Mouse (Mus musculus) midbrain, embryonic 14.5 days (tissue): Measurements from ENCODE around the gene Krtap31-2. TPM values are rescaled to one million over a fixed set of nuclear protein-coding genes. Genes with fewer than 3 reads are reported as not detected.

Experiments used
- ATAC-seq: fragments of 200-750 bp; cut with Nextera tagmentation; 2 replicates; pipeline ENCODE4 v1.8.0; 2017; ENCODE audit warnings: moderate number of reproducible peaks, moderate library complexity; ENCODE audit not compliant: low FRiP score, low TSS enrichment
- DNase-seq: peaks from one replicate; pipeline ENCODE4 v3.0.0-alpha.2; 2015
- H3K27ac ChIP-seq: fragments of 300-500 bp; sonication (generic); replicated peaks from 2 replicates; pipeline ENCODE4 v1.5.1; 2014; ENCODE audit warnings: mild to moderate bottlenecking, low read depth, low read length, moderate library complexity
- H3K27me3 ChIP-seq: fragments of 300-500 bp; sonication (generic); 2 replicates; pipeline ENCODE4 v1.6.1; 2014; ENCODE audit warnings: low read length, control low read depth, mixed read lengths; ENCODE audit not compliant: control insufficient read depth, insufficient read depth
- H3K36me3 ChIP-seq: fragments of 300-500 bp; sonication (generic); 2 replicates; pipeline ENCODE4 v1.6.1; 2014; ENCODE audit warnings: low read length, control low read depth; ENCODE audit not compliant: control insufficient read depth, insufficient read depth
- H3K4me1 ChIP-seq: fragments of 300-500 bp; sonication (generic); 2 replicates; pipeline ENCODE4 v1.6.1; 2014; ENCODE audit warnings: mild to moderate bottlenecking, antibody characterized with exemption, low read length, control low read depth; ENCODE audit not compliant: control insufficient read depth, insufficient read depth
- H3K4me2 ChIP-seq: fragments of 300-500 bp; sonication (generic); 2 replicates; pipeline ENCODE4 v1.6.1; 2014; ENCODE audit warnings: mild to moderate bottlenecking, low read length, moderate library complexity
- H3K4me3 ChIP-seq: fragments of 300-500 bp; sonication (generic); replicated peaks from 2 replicates; pipeline ENCODE4 v1.5.1; 2014; ENCODE audit warnings: low read depth, low read length
- H3K9ac ChIP-seq: fragments of 300-500 bp; sonication (generic); replicated peaks from 2 replicates; pipeline ENCODE4 v1.6.1; 2014; ENCODE audit warnings: mild to moderate bottlenecking, low read length, moderate library complexity
- H3K9me3 ChIP-seq: fragments of 300-500 bp; sonication (generic); 2 replicates; pipeline ENCODE4 v1.6.1; 2016; ENCODE audit warnings: low read length, control low read depth, mixed read lengths; ENCODE audit not compliant: control insufficient read depth
- WGBS: fragments of 180-500 bp; shearing (Covaris S2); extraction: QIAGEN DNeasy Blood & Tissue Kit; methylation state at CpG from one replicate; pipeline ENCODE4 v1.1.7; 2014; 5-methylcytosine and 5-hydroxymethylcytosine counted together
- polyA plus RNA-seq: library from polyadenylated mRNA; unstranded; fragments of >200 nt; fragmentation: Nextera tagmentation; extraction: Ambion mirVana; gene quantifications from 2 replicates; pipeline ENCODE4 v1.2.1, GENCODE M21; 2014

The Krtap31-2 gene
- not detected in 2 replicates for polyA plus RNA-seq

DNA sequence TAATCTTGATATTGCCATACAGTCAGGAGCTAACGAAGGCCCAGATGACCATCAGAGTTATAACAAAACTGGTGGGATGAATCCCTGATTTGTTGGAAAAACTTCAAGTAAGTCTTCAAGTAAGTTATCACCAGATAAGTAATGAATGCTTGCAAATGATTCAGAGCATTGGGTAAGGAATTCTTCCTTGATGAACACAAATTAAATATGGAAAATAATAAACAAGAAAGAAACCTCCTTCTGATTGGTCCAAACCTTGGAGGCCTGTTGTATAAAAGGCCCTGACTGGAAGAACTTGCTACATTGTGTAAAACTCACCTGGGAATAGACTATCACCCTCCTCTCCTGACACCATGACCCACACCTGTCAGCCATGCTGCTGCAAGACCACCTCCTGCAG is at the start of gene Krtap31-2:
Gene Krtap31-2, plus strand, starts transcription at position 301 of the 400 bp plus-strand sequence.
- no peak for ATAC-seq
- H3K9me3 ChIP-seq: no peaks in the 10 kb centered on the region
- WGBS: 96% methylated on average over 1 of the region's 1 CpGs
- no peaks in the 10 kb centered on the region for H3K36me3 ChIP-seq
- H3K4me2 ChIP-seq: no peak within 1 kb of the TSS
- H3K4me3 ChIP-seq: no peak within 1 kb of the TSS
- no peak for DNase-seq
- H3K9ac ChIP-seq: no peak within 1 kb of the TSS
- no peaks in the 10 kb centered on the region for H3K27me3 ChIP-seq
- no peak within 1 kb of the TSS for H3K27ac ChIP-seq
- no peaks in the 10 kb centered on the region for H3K4me1 ChIP-seq

GRCm38 (mm10) chr11:99907620-99908019 is 28.5 kb upstream of the Krtap31-2 start, which contains the start of gene Krtap31-1:
Gene Krtap31-1 (plus strand): TSS chr11:99907920.
- 82% methylated on average over 2 of the region's 2 CpGs for WGBS
- ATAC-seq: no peak

GRCm38 (mm10) chr11:99914451-99914850 is 21.6 kb upstream of the Krtap31-2 start, which contains the start of gene Gm11565:
Gene Gm11565 (plus strand): TSS chr11:99914751.
- H3K4me1 ChIP-seq: no peaks in the 10 kb centered on the region
- DNase-seq: no peak
- no peak within 1 kb of the TSS for H3K4me2 ChIP-seq
- 0 out of 2 replicates have a peak, but pooled peaks cover 5% of the 10 kb centered on the region for H3K9me3 ChIP-seq
- 93% methylated on average over 3 of the region's 3 CpGs for whole genome bisulfite sequencing
- H3K9ac ChIP-seq: no peak within 1 kb of the TSS
- no peak within 1 kb of the TSS for H3K27ac ChIP-seq
- no peaks in the 10 kb centered on the region for H3K27me3 ChIP-seq
- no peak for ATAC-seq
- no peak within 1 kb of the TSS for H3K4me3 ChIP-seq
- no peaks in the 10 kb centered on the region for H3K36me3 ChIP-seq

More at GRCm38 (mm10) chr11:99907620-99908019, 28.5 kb upstream of the Krtap31-2 start, which contains the start of gene Krtap31-1:
- H3K27me3 ChIP-seq: no peaks in the 10 kb centered on the region
- no peak within 1 kb of the TSS for H3K4me3 ChIP-seq
- no peak within 1 kb of the TSS for H3K9ac ChIP-seq
- no peak within 1 kb of the TSS for H3K4me2 ChIP-seq
- H3K36me3 ChIP-seq: no peaks in the 10 kb centered on the region
- no peak within 1 kb of the TSS for H3K27ac ChIP-seq
- no peaks in the 10 kb centered on the region for H3K9me3 ChIP-seq
- DNase-seq: no peak
- no peaks in the 10 kb centered on the region for H3K4me1 ChIP-seq

DNA sequence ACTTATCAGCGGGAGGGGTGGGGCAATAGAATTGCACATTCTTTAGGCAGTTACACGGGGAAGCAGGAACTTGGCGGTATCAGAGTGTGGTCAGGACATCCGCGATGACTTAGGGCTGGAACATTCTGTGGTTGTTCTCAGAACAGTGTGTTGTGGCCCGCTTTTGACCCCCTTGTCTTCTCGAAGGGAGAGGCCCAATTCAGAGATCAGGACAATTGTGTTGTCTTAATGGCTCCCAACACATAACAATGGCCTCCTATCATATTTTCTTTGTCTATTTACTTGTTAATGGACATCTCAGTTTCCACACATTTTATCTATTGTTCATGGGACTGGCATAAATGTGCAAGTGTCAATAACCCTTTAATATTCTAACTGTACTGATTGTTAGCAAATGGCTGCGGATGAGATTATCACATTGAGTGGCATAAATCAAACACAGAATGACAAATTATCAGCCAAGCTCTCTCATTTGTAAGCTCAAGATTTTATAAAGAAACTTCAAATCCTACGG is 1.7 kb downstream of the Krtap31-2 start:
- Histone ChIP-seq H3K27me3 (no peaks in the 10 kb centered on the region), H3K36me3 (no peaks in the 10 kb centered on the region), H3K4me1 (no peaks in the 10 kb centered on the region), H3K9ac (no peak overlapping the region), H3K27ac (no peak overlapping the region), H3K4me2 (no peak overlapping the region), H3K9me3 (no peaks in the 10 kb centered on the region), H3K4me3 (no peak overlapping the region)
- DNase-seq (no peak), ATAC-seq (no peak)
- WGBS: 87% methylated on average over 9 of the region's 9 CpGs

DNA sequence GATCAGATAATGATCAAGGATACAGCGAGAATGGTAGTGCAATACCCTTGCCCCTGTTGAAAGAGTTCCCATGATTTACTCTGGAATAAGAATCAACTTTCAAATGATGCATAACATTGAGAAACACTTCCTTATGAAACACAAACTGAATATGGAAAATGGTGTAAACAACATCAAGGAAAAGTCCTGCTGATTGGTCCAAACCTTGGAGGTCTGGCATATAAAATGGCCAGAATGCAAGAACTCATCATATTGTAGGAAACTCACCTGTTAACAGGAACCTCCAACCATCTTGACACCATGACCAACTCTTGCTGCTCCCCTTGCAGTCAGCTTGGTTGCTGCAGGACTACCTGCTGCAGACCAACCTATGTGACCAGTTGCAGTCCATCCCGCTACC is 12.1 kb downstream of the Krtap31-2 start, which contains the start of gene Krtap9-5:
Gene Krtap9-5, plus strand, starts transcription at position 301 of the 400 bp plus-strand sequence.
- H3K4me3 ChIP-seq: no peak within 1 kb of the TSS
- WGBS: 93% methylated on average over 2 of the region's 2 CpGs
- no peaks in the 10 kb centered on the region for H3K9me3 ChIP-seq
- H3K27me3 ChIP-seq: no peaks in the 10 kb centered on the region
- H3K4me1 ChIP-seq: no peaks in the 10 kb centered on the region
- no peak within 1 kb of the TSS for H3K4me2 ChIP-seq
- DNase-seq: no peak
- no peak for ATAC-seq
- H3K9ac ChIP-seq: no peak within 1 kb of the TSS
- no peaks in the 10 kb centered on the region for H3K36me3 ChIP-seq
- no peak within 1 kb of the TSS for H3K27ac ChIP-seq

DNA sequence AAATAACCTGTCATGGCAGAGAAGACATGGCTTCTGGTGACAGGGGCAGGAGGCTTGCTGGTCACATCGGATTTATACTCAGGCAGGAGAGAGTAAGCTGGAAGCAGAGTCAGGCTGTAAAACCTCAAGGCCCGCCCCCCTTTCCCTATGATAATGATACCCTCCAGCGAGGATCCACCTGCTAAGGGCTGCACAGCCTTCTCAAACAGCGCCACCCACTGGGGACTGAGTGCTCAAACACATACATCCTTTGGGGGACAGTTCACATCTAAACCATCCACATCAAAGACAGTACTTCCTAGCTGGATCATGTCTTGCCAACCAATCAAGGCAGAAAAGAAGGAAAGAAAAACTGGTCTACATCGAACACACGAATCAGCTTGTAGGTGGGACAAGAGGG is 28.1 kb downstream of the Krtap31-2 start:
- Histone ChIP-seq H3K4me1 (no peaks in the 10 kb centered on the region), H3K4me3 (no peak overlapping the region), H3K9ac (no peak overlapping the region), H3K27me3 (no peaks in the 10 kb centered on the region), H3K4me2 (no peak overlapping the region), H3K27ac (no peak overlapping the region), H3K9me3 (no peaks in the 10 kb centered on the region), H3K36me3 (no peaks in the 10 kb centered on the region)
- no peak for ATAC-seq
- WGBS: 50% methylated on average over 6 of the region's 6 CpGs
- DNase-seq: no peak

DNA sequence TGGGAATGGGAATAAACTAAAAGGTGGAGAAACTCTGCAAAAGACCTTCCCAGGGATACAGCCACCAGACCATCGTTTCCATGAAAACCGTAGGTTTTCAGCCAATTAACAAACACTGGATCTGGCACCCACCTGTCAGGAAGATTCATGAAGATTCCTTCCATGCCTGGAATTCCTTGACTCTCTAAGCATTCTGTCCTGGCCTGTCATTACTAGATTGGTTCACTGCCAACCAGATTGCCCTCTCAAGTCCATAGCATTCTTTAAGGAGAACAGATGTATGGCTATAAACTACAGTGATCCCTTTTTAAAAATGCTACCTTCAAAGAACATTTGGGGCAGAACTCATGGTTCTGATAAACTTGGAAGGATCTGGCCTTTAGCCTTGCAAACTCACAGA is 29.9 kb downstream of the Krtap31-2 start:
- no peak overlapping the region for H3K27ac ChIP-seq
- H3K9me3 ChIP-seq: no peaks in the 10 kb centered on the region
- no peaks in the 10 kb centered on the region for H3K27me3 ChIP-seq
- ATAC-seq: no peak
- no peak overlapping the region for H3K9ac ChIP-seq
- WGBS: 93% methylated on average over 2 of the region's 2 CpGs
- no peak overlapping the region for H3K4me3 ChIP-seq
- DNase-seq: no peak
- no peak overlapping the region for H3K4me2 ChIP-seq
- no peaks in the 10 kb centered on the region for H3K4me1 ChIP-seq
- H3K36me3 ChIP-seq: no peaks in the 10 kb centered on the region

DNA sequence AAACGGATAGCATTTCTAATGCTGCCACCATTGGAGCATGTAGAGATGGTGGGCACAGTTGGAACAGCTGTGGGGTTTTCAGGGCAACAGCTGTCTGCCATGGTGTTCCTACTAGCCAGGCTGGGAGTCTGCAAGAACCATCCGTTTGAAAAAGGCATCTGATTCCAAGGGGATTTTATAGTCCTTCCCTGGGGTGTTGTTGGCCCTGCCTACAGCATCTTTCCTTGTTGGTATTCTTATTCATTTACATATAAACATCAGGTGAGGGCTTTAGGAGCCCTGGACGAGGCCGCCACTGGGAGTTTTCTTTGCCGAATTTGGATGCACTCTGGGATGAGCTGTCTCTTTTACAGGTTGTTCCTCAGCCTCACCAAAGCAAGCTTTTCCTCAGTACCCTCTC is 42.9 kb downstream of the Krtap31-2 start, which contains the start of gene Krtap29-1:
Gene Krtap29-1, minus strand, starts transcription at position 101 of the 400 bp plus-strand sequence.
- ATAC-seq: no peak
- 75% methylated on average over 5 of the region's 5 CpGs for WGBS

DNA sequence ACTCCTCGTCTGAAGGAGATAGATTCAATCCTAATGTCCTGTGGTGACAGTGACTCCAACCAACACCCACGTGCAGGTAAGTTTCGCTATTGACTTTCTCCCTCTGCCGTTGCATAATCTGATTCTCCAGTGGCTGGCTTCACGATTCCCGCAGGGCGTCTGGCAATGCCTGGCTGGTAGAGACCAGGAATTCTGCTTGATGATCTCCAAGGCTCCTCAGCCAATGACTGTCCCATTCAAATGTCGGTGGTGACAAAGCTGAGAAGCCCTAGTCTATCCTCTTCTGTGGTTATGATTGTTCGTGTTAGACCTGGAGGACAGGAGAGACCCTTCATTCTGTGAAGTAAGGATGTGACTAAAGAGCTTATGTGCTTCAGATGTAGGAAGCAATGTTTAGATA is 46.6 kb downstream of the Krtap31-2 start:
- Histone ChIP-seq H3K4me3 (no peak overlapping the region), H3K27me3 (no peaks in the 10 kb centered on the region), H3K4me2 (no peak overlapping the region), H3K9ac (no peak overlapping the region), H3K36me3 (no peaks in the 10 kb centered on the region), H3K9me3 (no peaks in the 10 kb centered on the region), H3K27ac (no peak overlapping the region), H3K4me1 (no peaks in the 10 kb centered on the region)
- no peak for ATAC-seq
- no peak for DNase-seq
- WGBS: 86% methylated on average over 9 of the region's 9 CpGs

More for the DNA sequence above, 42.9 kb downstream of the Krtap31-2 start, which contains the start of gene Krtap29-1:
- Histone ChIP-seq H3K4me3 (no peak within 1 kb of the TSS), H3K4me1 (no peaks in the 10 kb centered on the region), H3K27me3 (no peaks in the 10 kb centered on the region), H3K4me2 (no peak within 1 kb of the TSS), H3K9ac (no peak within 1 kb of the TSS), H3K9me3 (no peaks in the 10 kb centered on the region), H3K27ac (no peak within 1 kb of the TSS), H3K36me3 (no peaks in the 10 kb centered on the region)
- no peak for DNase-seq
